ENCODE assay signal across 8 mouse cellular contexts in genomic region chr14:24486773-24487227, GRCm38 (mm10). TPM values are rescaled to one million over a fixed set of nuclear protein-coding genes. Genes with fewer than 3 reads are reported as not detected.
A peak's percentile ranks its signal among the peaks of the same experiment; 100 is the strongest.
DNase-seq lines count a peak whose midpoint lies in the region; ATAC-seq and TF ChIP-seq lines count a peak whose summit lies in the region.

TSS of gene Polr3a (minus strand) at chr14:24487058.
TSS of gene Rps24 (plus strand) at chr14:24487125.

- TF ChIP-seq POLR2A in CH12.LX (IDR thresholded peaks at IDR 0.05; ENCODE audit: low read depth, low read length): peak; percentile 73
- TF ChIP-seq POLR2A in testis, adult 2 months (IDR thresholded peaks at IDR 0.05; ENCODE audit: control insufficient read depth, low read depth, low read length): peak; percentile 65

- H3K36me3 ChIP-seq in CH12.LX (replicated peaks in 1 of 2; ENCODE audit: control insufficient read depth in 1 of 2, insufficient read depth in 1 of 2, low read length in 1 of 2): peaks cover 24 to 42% of the 10 kb centered on the region in 2 experiments
- no peaks in the 10 kb centered on the region for H3K36me3 ChIP-seq in forebrain, embryonic 11.5 days (ENCODE audit: control insufficient read depth, insufficient read depth, low read length)
- peaks cover 25% of the 10 kb centered on the region for H3K36me3 ChIP-seq in heart, postnatal 0 days (replicated peaks; ENCODE audit: control insufficient read depth, insufficient read depth, low read length)
- H3K36me3 ChIP-seq in liver, embryonic 16.5 days (ENCODE audit: control insufficient read depth, insufficient read depth): peaks cover 8% of the 10 kb centered on the region
- peaks cover 26% of the 10 kb centered on the region for H3K36me3 ChIP-seq in neural tube, embryonic 13.5 days
- H3K36me3 ChIP-seq in testis, adult 2 months (ENCODE audit: control insufficient read depth, insufficient read depth, low read length): peaks cover 2% of the 10 kb centered on the region

- peak within 1 kb of the TSS; percentile 65 to 91 (median 87) for H3K4me3 ChIP-seq in CH12.LX (replicated peaks in 1 of 3; ENCODE audit: low read depth in 2 of 3, low read length in 2 of 3, poor library complexity in 1 of 3)
- H3K4me3 ChIP-seq in forebrain, embryonic 11.5 days (ENCODE audit: low read depth, low read length): peak within 1 kb of the TSS; percentile 88
- peak within 1 kb of the TSS; percentile 94 for H3K4me3 ChIP-seq in heart, postnatal 0 days (ENCODE audit: low read depth, low read length)
- peak within 1 kb of the TSS; percentile 93 for H3K4me3 ChIP-seq in liver, embryonic 16.5 days (ENCODE audit: low read depth, low read length)
- H3K4me3 ChIP-seq in neural tube, embryonic 13.5 days: peak within 1 kb of the TSS; percentile 83
- peak within 1 kb of the TSS; percentile 99 for H3K4me3 ChIP-seq in testis, adult 2 months (ENCODE audit: control insufficient read depth, low read depth, low read length)

- no peaks in the 10 kb centered on the region for H3K27me3 ChIP-seq in CH12.LX (replicated peaks)
- H3K27me3 ChIP-seq in forebrain, embryonic 11.5 days (ENCODE audit: control insufficient read depth, insufficient read depth, low read length): no peaks in the 10 kb centered on the region
- no peaks in the 10 kb centered on the region for H3K27me3 ChIP-seq in heart, postnatal 0 days (ENCODE audit: control insufficient read depth, insufficient read depth, low read length)
- H3K27me3 ChIP-seq in liver, embryonic 16.5 days (ENCODE audit: control insufficient read depth, insufficient read depth, low read depth, low read length): no peaks in the 10 kb centered on the region
- no peaks in the 10 kb centered on the region for H3K27me3 ChIP-seq in neural tube, embryonic 13.5 days
- H3K27me3 ChIP-seq in testis, adult 2 months (ENCODE audit: control insufficient read depth, insufficient read depth, low read length): no peaks in the 10 kb centered on the region

- WGBS in forebrain, embryonic 11.5 days: 0% methylated on average over 30 of the region's 30 CpGs
- 0% methylated on average over 30 of the region's 30 CpGs for WGBS in heart, postnatal 0 days
- under 1% methylated on average over 30 of the region's 30 CpGs for WGBS in liver, embryonic 16.5 days (ENCODE audit: insufficient replicate concordance)
- WGBS in neural tube, embryonic 13.5 days: under 1% methylated on average over 30 of the region's 30 CpGs

- peak; percentile 72 for ATAC-seq in forebrain, embryonic 11.5 days (replicated peaks; ENCODE audit: low FRiP score)
- ATAC-seq in heart, postnatal 0 days (ENCODE audit: insufficient read depth, low read depth): peak; percentile 65
- ATAC-seq in liver, embryonic 16.5 days (ENCODE audit: low read depth): peak; percentile 66
- peak; percentile 33 for ATAC-seq in neural tube, embryonic 13.5 days (ENCODE audit: low read depth)

- TF ChIP-seq CTCF in CH12.LX (conservative IDR thresholded peaks at IDR 0.05 in 1 of 2, IDR thresholded peaks at IDR 0.05 in 1 of 2; ENCODE audit: low read depth in 2 of 2, low read length in 2 of 2): peak; percentile 31 to 86; a peak in 3 of 4 replicates
- TF ChIP-seq CTCF in heart, postnatal 0 days (IDR thresholded peaks at IDR 0.05; ENCODE audit: low read depth): peak; percentile 90
- peak; percentile 88 for TF ChIP-seq CTCF in testis, adult 2 months (IDR thresholded peaks at IDR 0.05; ENCODE audit: control insufficient read depth, insufficient read depth, insufficient replicate concordance, low read depth, low read length)

- no peak for TF ChIP-seq EP300 in CH12.LX (IDR thresholded peaks at IDR 0.05; ENCODE audit: low read length)
- peak; percentile 77; the same call in 1 of the 2 replicates for TF ChIP-seq EP300 in heart, postnatal 0 days (IDR thresholded peaks at IDR 0.05; ENCODE audit: low read depth)

- no peak for TF ChIP-seq RAD21 in CH12.LX (IDR thresholded peaks at IDR 0.05; ENCODE audit: low read depth, low read length)

- H3K4me2 ChIP-seq in CH12.LX (ENCODE audit: insufficient read depth, low read depth, poor library complexity, severe bottlenecking): peak within 1 kb of the TSS; percentile 85
- H3K4me2 ChIP-seq in forebrain, embryonic 11.5 days (ENCODE audit: low read depth, low read length, severe bottlenecking): peak within 1 kb of the TSS; percentile 69
- peak within 1 kb of the TSS; percentile 86 for H3K4me2 ChIP-seq in heart, postnatal 0 days (ENCODE audit: low read depth, low read length)
- peak within 1 kb of the TSS; percentile 70 for H3K4me2 ChIP-seq in liver, embryonic 16.5 days (ENCODE audit: low read depth, low read length)
- peak within 1 kb of the TSS; percentile 79 for H3K4me2 ChIP-seq in neural tube, embryonic 13.5 days

- H3K27ac ChIP-seq in CH12.LX (ENCODE audit: insufficient read depth, low read depth): no peak within 1 kb of the TSS
- no peak within 1 kb of the TSS for H3K27ac ChIP-seq in forebrain, embryonic 11.5 days (ENCODE audit: low read depth, low read length)
- peak within 1 kb of the TSS; percentile 46 for H3K27ac ChIP-seq in heart, postnatal 0 days (ENCODE audit: low read depth)
- peak within 1 kb of the TSS; percentile 74 for H3K27ac ChIP-seq in liver, embryonic 16.5 days (ENCODE audit: low read length)
- 0 out of 2 replicates have a peak within 1 kb of the TSS, but pooled peaks have one; percentile 50 for H3K27ac ChIP-seq in neural tube, embryonic 13.5 days (replicated peaks)
- peak within 1 kb of the TSS; percentile 81 for H3K27ac ChIP-seq in testis, adult 2 months (ENCODE audit: control insufficient read depth, insufficient read depth, low read depth, low read length)

- peak within 1 kb of the TSS; percentile 96 for H3K9ac ChIP-seq in CH12.LX (ENCODE audit: insufficient read depth, low read depth)
- H3K9ac ChIP-seq in forebrain, embryonic 11.5 days (ENCODE audit: low read length): peak within 1 kb of the TSS; percentile 83
- H3K9ac ChIP-seq in heart, postnatal 0 days (replicated peaks; ENCODE audit: low read depth, low read length): peak within 1 kb of the TSS; percentile 88
- peak within 1 kb of the TSS; percentile 81 for H3K9ac ChIP-seq in liver, embryonic 16.5 days (ENCODE audit: low read depth, low read length)
- H3K9ac ChIP-seq in neural tube, embryonic 13.5 days: peak within 1 kb of the TSS; percentile 88

- H3K79me2 ChIP-seq in CH12.LX (replicated peaks; ENCODE audit: control insufficient read depth, extremely low read depth, insufficient read depth, poor library complexity, severe bottlenecking): peaks cover 33% of the 10 kb centered on the region

- H3K9me3 ChIP-seq in CH12.LX (replicated peaks; ENCODE audit: low read length): no peaks in the 10 kb centered on the region
- no peaks in the 10 kb centered on the region for H3K9me3 ChIP-seq in forebrain, embryonic 11.5 days (ENCODE audit: control insufficient read depth, low read length)
- no peaks in the 10 kb centered on the region for H3K9me3 ChIP-seq in heart, postnatal 0 days (replicated peaks; ENCODE audit: control insufficient read depth, low read length)
- H3K9me3 ChIP-seq in liver, embryonic 16.5 days (replicated peaks; ENCODE audit: control insufficient read depth, low read length): no peaks in the 10 kb centered on the region
- H3K9me3 ChIP-seq in neural tube, embryonic 13.5 days: no peaks in the 10 kb centered on the region

- H3K4me1 ChIP-seq in CH12.LX (ENCODE audit: control insufficient read depth in 1 of 2, insufficient read depth in 2 of 2): peaks cover 6 to 17% of the 10 kb centered on the region in 2 experiments
- peaks cover 2% of the 10 kb centered on the region; the same call in 1 of the 2 replicates for H3K4me1 ChIP-seq in forebrain, embryonic 11.5 days (replicated peaks; ENCODE audit: control insufficient read depth, insufficient read depth, low read length)
- peaks cover 16% of the 10 kb centered on the region for H3K4me1 ChIP-seq in heart, postnatal 0 days (ENCODE audit: control insufficient read depth, insufficient read depth)
- peaks cover 15% of the 10 kb centered on the region for H3K4me1 ChIP-seq in liver, embryonic 16.5 days (ENCODE audit: control insufficient read depth, low read depth, low read length)
- H3K4me1 ChIP-seq in neural tube, embryonic 13.5 days (replicated peaks): peaks cover 20% of the 10 kb centered on the region
- peaks cover 6% of the 10 kb centered on the region for H3K4me1 ChIP-seq in testis, adult 2 months (ENCODE audit: control insufficient read depth, insufficient read depth, low read length)

- in situ Hi-C loops in CH12.LX (cut with MboI; ENCODE audit: low pct_ligation_motif_present, low pct_unique_long_range_greater_than_20kb, low sequenced_read_pairs): loop anchor here (25.0 kb wide), 2 partner anchors 976 to 1126 kb away; partner anchors contain the start of gene Zmiz1

- DNase-seq in CH12.LX (ENCODE audit: extremely low read depth): peak; percentile 89
- DNase-seq in c-Kit-positive CD71-positive TER-119-negative erythroid progenitor cells, embryonic 14.5 days (ENCODE audit: low read depth): peak; percentile 83
- peak; percentile 94 for DNase-seq in forebrain, embryonic 11.5 days (ENCODE audit: low spot score)
- peak; percentile 92 for DNase-seq in heart, postnatal 0 days (ENCODE audit: low spot score)
- peak; percentile 92 to 95 for DNase-seq in kidney, postnatal 4 days

- dilution Hi-C loops in CH12.LX (cut with MboI; ENCODE audit: extremely low pct_ligation_motif_present, extremely low pct_unique_long_range_greater_than_20kb, low sequenced_read_pairs): no loop called here

RNA-seq across cellular contexts. Expression of gene Polr3a, which starts in this region (rescaled TPM):
- total RNA-seq in CH12.LX (2012; rRNA removed) (15.9 and 17.0 TPM in 2 replicates), CH12.LX (2014; rRNA removed) (10.8 and 11.6 TPM in 2 replicates)
- polyA plus RNA-seq in CH12.LX (2012; ENCODE audit: insufficient read length, low read depth): 18.4 and 18.9 TPM in 2 replicates
- 20.1 and 21.1 TPM in 2 replicates for polyA plus RNA-seq in forebrain, embryonic 11.5 days (2014; fragmentation: Nextera tagmentation; extraction: Ambion mirVana)
- total RNA-seq in heart, postnatal 0 days (2014; rRNA removed; ENCODE audit: low replicate concordance): 6.5 and 23.1 TPM in 2 replicates
- polyA plus RNA-seq in heart, postnatal 0 days (2015; fragmentation: Nextera tagmentation; extraction: Ambion mirVana): 5.3 and 7.1 TPM in 2 replicates
- polyA plus RNA-seq in liver, embryonic 16.5 days (2015; fragmentation: Nextera tagmentation; extraction: Ambion mirVana): 6.5 TPM in 2 replicates
- 18.3 and 22.8 TPM in 2 replicates for polyA plus RNA-seq in neural tube, embryonic 13.5 days (2015; fragmentation: Nextera tagmentation; extraction: Ambion mirVana)
- 5.9 and 6.8 TPM in 2 replicates for polyA plus RNA-seq in testis, adult 2 months (2012; rRNA removed)

RNA-seq across cellular contexts. Expression of gene Rps24, which starts in this region (rescaled TPM):
- total RNA-seq in CH12.LX (2012; rRNA removed) (2,823 and 3,216 TPM in 2 replicates), CH12.LX (2014; rRNA removed) (7,057 and 7,430 TPM in 2 replicates)
- 3,420 and 4,075 TPM in 2 replicates for polyA plus RNA-seq in CH12.LX (2012; ENCODE audit: insufficient read length, low read depth)
- 939 and 1,035 TPM in 2 replicates for polyA plus RNA-seq in forebrain, embryonic 11.5 days (2014; fragmentation: Nextera tagmentation; extraction: Ambion mirVana)
- total RNA-seq in heart, postnatal 0 days (2014; rRNA removed; ENCODE audit: low replicate concordance): 1,343 and 1,619 TPM in 2 replicates
- polyA plus RNA-seq in heart, postnatal 0 days (2015; fragmentation: Nextera tagmentation; extraction: Ambion mirVana): 690 and 717 TPM in 2 replicates
- polyA plus RNA-seq in liver, embryonic 16.5 days (2015; fragmentation: Nextera tagmentation; extraction: Ambion mirVana): 374 and 426 TPM in 2 replicates
- polyA plus RNA-seq in neural tube, embryonic 13.5 days (2015; fragmentation: Nextera tagmentation; extraction: Ambion mirVana): 669 and 687 TPM in 2 replicates
- polyA plus RNA-seq in testis, adult 2 months (2012; rRNA removed): 1,016 and 1,252 TPM in 2 replicates

Comparison
In these comparisons a context has a peak if more than half of its experiments do, and no peak if none do; other contexts are left out.
1. H3K27ac ChIP-seq: peak in heart, postnatal 0 days (single experiment), liver, embryonic 16.5 days (single experiment), neural tube, embryonic 13.5 days (single experiment) and testis, adult 2 months (single experiment); none in CH12.LX (single experiment) and forebrain, embryonic 11.5 days (single experiment).
2. Peak in every context shown above with its lines, with median percentiles within 50 percentile points of each other: DNase-seq, H3K4me2 ChIP-seq, H3K4me3 ChIP-seq, H3K9ac ChIP-seq, CTCF ChIP-seq and ATAC-seq.